Mouse (Mus musculus) embryonic facial prominence, embryonic 11.5 days (tissue): ENCODE data around the gene Oosp3. TPM values are rescaled to one million over a fixed set of nuclear protein-coding genes. Genes with fewer than 3 reads are reported as not detected.

Experiments used
- ATAC-seq: fragments of 200-750 bp; cut with Nextera tagmentation; replicated peaks from 2 replicates; pipeline ENCODE4 v1.8.0; 2017; ENCODE audit warnings: low read depth; ENCODE audit not compliant: insufficient number of reproducible peaks, low FRiP score, low TSS enrichment
- DNase-seq: peaks from one replicate; pipeline ENCODE4 v3.0.0-alpha.2; 2015; ENCODE audit warnings: low spot score
- H3K27ac ChIP-seq: fragments of 300-500 bp; sonication (generic); replicated peaks from 2 replicates; pipeline ENCODE4 v1.5.1; 2014; ENCODE audit warnings: mild to moderate bottlenecking, low read depth, low read length, control low read depth
- H3K27me3 ChIP-seq: fragments of 300-500 bp; sonication (generic); 2 replicates; pipeline ENCODE4 v1.6.1; 2014; ENCODE audit warnings: mild to moderate bottlenecking, low read length, moderate library complexity, mixed read lengths; ENCODE audit not compliant: control insufficient read depth, insufficient read depth
- H3K36me3 ChIP-seq: fragments of 300-500 bp; sonication (generic); replicated peaks from 2 replicates; pipeline ENCODE4 v1.6.1; 2014; ENCODE audit warnings: low read depth, mild to moderate bottlenecking, low read length, moderate library complexity, mixed read lengths; ENCODE audit not compliant: control insufficient read depth, insufficient read depth
- H3K4me1 ChIP-seq: fragments of 300-500 bp; sonication (generic); 2 replicates; pipeline ENCODE4 v1.6.1; 2014; ENCODE audit warnings: low read length, mixed read lengths; ENCODE audit not compliant: control insufficient read depth, insufficient read depth
- H3K4me2 ChIP-seq: fragments of 300-500 bp; sonication (generic); 2 replicates; pipeline ENCODE4 v1.6.1; 2014; ENCODE audit warnings: low read depth, mild to moderate bottlenecking, control low read depth, low read length, moderate library complexity
- H3K4me3 ChIP-seq: fragments of 300-500 bp; sonication (generic); 2 replicates; pipeline ENCODE4 v1.5.1; 2014; ENCODE audit warnings: low read depth, low read length, control low read depth
- H3K9ac ChIP-seq: fragments of 300-500 bp; sonication (generic); replicated peaks from 2 replicates; pipeline ENCODE4 v1.6.1; 2014; ENCODE audit warnings: mild to moderate bottlenecking, control low read depth, low read length
- H3K9me3 ChIP-seq: fragments of 300-500 bp; sonication (generic); replicated peaks from 2 replicates; pipeline ENCODE4 v1.6.1; 2016; ENCODE audit warnings: mild to moderate bottlenecking, low read length, inconsistent platforms, mixed read lengths; ENCODE audit not compliant: control insufficient read depth
- WGBS: fragments of 180-500 bp; shearing (Covaris S2); extraction: QIAGEN DNeasy Blood & Tissue Kit; methylation state at CpG from one replicate; pipeline ENCODE4 v1.1.7; 2014; 5-methylcytosine and 5-hydroxymethylcytosine counted together
- polyA plus RNA-seq: library from polyadenylated mRNA; unstranded; fragments of >200 nt; fragmentation: Nextera tagmentation; extraction: Ambion mirVana; gene quantifications from 2 replicates; pipeline ENCODE4 v1.2.1, GENCODE M21; 2014

Gene Oosp3
- polyA plus RNA-seq, 1 experiment from 2014 or later = not detected

DNA sequence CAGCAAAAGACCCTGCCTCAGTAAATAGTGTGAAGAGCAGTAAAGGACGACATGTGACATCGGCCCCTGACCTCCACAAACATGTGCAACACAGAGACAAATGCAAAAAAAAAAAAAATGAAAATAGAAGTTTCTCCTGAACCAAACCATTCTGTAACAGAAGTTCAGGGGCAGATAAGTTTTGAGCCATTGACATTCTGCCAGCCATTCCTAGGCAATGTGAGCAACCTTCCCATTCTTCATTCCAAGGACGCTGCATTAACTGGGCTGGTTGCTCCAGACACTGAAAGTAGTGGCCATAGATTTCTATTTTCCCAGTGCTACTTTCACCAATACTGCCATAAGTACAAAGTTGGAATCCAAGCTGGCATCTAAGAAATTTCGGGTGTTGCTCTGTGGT is 15.6 kb downstream of the Oosp3 start:
- no peaks in the 10 kb centered on the region for H3K27me3 ChIP-seq
- no peak overlapping the region for H3K9ac ChIP-seq
- no peak overlapping the region for H3K4me2 ChIP-seq
- no peak overlapping the region for H3K27ac ChIP-seq
- no peak for ATAC-seq
- no peaks in the 10 kb centered on the region for H3K9me3 ChIP-seq
- H3K4me3 ChIP-seq = no peak overlapping the region
- no peaks in the 10 kb centered on the region for H3K36me3 ChIP-seq
- H3K4me1 ChIP-seq = no peaks in the 10 kb centered on the region
- no peak for DNase-seq
- WGBS = 84% methylated on average over 4 of the region's 4 CpGs

DNA sequence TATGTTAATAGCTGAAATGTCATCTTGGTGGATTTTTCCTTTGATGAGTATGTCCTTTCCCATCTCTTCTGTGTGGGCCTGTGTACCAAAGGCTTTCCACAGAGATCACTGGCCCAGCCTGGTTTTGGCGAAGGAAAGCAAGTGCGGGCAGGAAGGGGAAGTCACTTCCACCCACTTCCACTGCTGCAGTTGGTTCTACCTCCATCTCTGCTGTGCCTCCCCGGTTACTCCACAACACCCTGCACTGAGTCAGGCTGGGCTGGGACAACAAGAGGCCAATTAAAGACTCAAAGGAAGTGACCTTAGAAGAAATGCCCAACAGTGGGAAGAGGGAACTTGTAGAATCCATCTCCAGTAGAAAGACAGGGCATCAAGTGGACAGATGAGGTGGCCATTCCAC is 23.2 kb downstream of the Oosp3 start:
- DNase-seq (no peak), ATAC-seq (no peak)
- H3K36me3 ChIP-seq = no peaks in the 10 kb centered on the region
- H3K4me2 ChIP-seq = no peak overlapping the region
- no peak overlapping the region for H3K27ac ChIP-seq
- H3K9ac ChIP-seq = no peak overlapping the region
- H3K9me3 ChIP-seq = no peaks in the 10 kb centered on the region
- H3K27me3 ChIP-seq = no peaks in the 10 kb centered on the region
- no peaks in the 10 kb centered on the region for H3K4me1 ChIP-seq
- no peak overlapping the region for H3K4me3 ChIP-seq
- 89% methylated on average over 3 of the region's 3 CpGs for whole genome bisulfite sequencing

DNA sequence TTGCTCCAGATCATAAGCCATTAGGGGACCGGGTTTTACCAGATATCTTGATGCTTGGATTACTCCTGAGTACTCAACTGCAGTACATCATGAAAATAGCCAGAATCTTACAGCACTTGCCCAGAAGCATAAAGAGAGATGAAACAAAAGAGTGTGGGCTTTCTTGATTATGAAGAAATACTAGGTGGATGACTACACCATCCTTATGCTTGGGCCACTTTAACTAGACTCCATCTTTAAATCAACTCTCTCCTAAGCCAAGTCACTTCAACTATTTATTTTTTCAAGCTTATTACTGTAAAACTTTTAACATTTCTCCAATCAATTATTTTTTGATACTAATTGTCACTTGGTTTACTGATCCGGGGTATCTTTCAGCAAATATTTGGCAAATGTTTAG is 27.0 kb downstream of the Oosp3 start:
- H3K9me3 ChIP-seq = no peaks in the 10 kb centered on the region

GRCm38 (mm10) chr19:11724275-11724674 is 27.4 kb downstream of the Oosp3 start:
- WGBS = 84% methylated on average over 6 of the region's 6 CpGs
- no peak overlapping the region for H3K27ac ChIP-seq
- no peaks in the 10 kb centered on the region for H3K9me3 ChIP-seq
- H3K36me3 ChIP-seq = no peaks in the 10 kb centered on the region
- no peak overlapping the region for H3K9ac ChIP-seq
- DNase-seq (no peak), ATAC-seq (no peak)
- no peaks in the 10 kb centered on the region for H3K4me1 ChIP-seq
- no peaks in the 10 kb centered on the region for H3K27me3 ChIP-seq
- H3K4me3 ChIP-seq = no peak overlapping the region
- no peak overlapping the region for H3K4me2 ChIP-seq

More for the DNA sequence above, 27.0 kb downstream of the Oosp3 start:
- Histone ChIP-seq H3K27me3 (no peaks in the 10 kb centered on the region), H3K9ac (no peak overlapping the region), H3K4me2 (no peak overlapping the region), H3K27ac (no peak overlapping the region), H3K4me3 (no peak overlapping the region), H3K4me1 (no peaks in the 10 kb centered on the region), H3K36me3 (no peaks in the 10 kb centered on the region)
- no peak for ATAC-seq
- DNase-seq = no peak
- 89% methylated on average over 2 of the region's 2 CpGs for WGBS

- Histone ChIP-seq H3K27me3 (no peaks in the 10 kb centered on the region), H3K36me3 (no peaks in the 10 kb centered on the region), H3K4me3 (no peak overlapping the region), H3K9me3 (no peaks in the 10 kb centered on the region), H3K9ac (no peak overlapping the region), H3K4me2 (no peak overlapping the region), H3K27ac (no peak overlapping the region), H3K4me1 (no peaks in the 10 kb centered on the region)
- no peak for ATAC-seq
- DNase-seq = no peak
- 79% methylated on average over 2 of the region's 2 CpGs for WGBS
Observed at GRCm38 (mm10) chr19:11725915-11726314, 29.1 kb downstream of the Oosp3 start.

GRCm38 (mm10) chr19:11727304-11727703 is 30.4 kb downstream of the Oosp3 start:
- Histone ChIP-seq H3K4me3 (no peak overlapping the region), H3K27me3 (no peaks in the 10 kb centered on the region), H3K9me3 (no peaks in the 10 kb centered on the region), H3K4me2 (no peak overlapping the region), H3K4me1 (no peaks in the 10 kb centered on the region), H3K27ac (no peak overlapping the region), H3K9ac (no peak overlapping the region), H3K36me3 (no peaks in the 10 kb centered on the region)
- ATAC-seq (no peak), DNase-seq (no peak)
- WGBS = 86% methylated on average over 5 of the region's 5 CpGs

GRCm38 (mm10) chr19:11730278-11730677 is 33.4 kb downstream of the Oosp3 start:
- DNase-seq (no peak), ATAC-seq (no peak)
- no peak overlapping the region for H3K4me3 ChIP-seq
- no peaks in the 10 kb centered on the region for H3K4me1 ChIP-seq
- no peaks in the 10 kb centered on the region for H3K36me3 ChIP-seq
- 77% methylated on average over 1 of the region's 1 CpGs for WGBS
- no peaks in the 10 kb centered on the region for H3K9me3 ChIP-seq
- H3K4me2 ChIP-seq = no peak overlapping the region
- H3K27me3 ChIP-seq = no peaks in the 10 kb centered on the region
- H3K27ac ChIP-seq = no peak overlapping the region
- no peak overlapping the region for H3K9ac ChIP-seq

DNA sequence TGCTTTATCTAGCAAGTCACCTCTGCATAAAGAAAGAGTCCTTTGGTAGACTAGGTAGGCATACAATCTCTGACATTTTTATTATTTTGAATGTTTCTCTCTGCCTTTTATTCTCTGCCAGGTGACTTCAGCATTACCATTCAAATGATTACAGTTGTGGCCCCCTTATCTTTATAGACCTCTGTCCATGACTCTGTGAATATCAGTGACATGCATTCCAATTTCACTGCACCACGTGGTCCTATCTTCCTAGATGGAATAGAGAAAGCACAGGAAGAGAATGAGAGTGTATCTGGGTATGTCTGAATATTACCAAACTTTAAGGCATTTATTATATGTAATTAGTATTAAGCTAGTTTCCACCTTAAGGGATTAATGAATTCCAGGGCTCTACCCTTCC is 39.6 kb downstream of the Oosp3 start:
- no peaks in the 10 kb centered on the region for H3K27me3 ChIP-seq
- DNase-seq (no peak), ATAC-seq (no peak)
- no peaks in the 10 kb centered on the region for H3K36me3 ChIP-seq
- H3K9ac ChIP-seq = no peak overlapping the region
- H3K4me2 ChIP-seq = no peak overlapping the region
- H3K4me1 ChIP-seq = no peaks in the 10 kb centered on the region
- no peaks in the 10 kb centered on the region for H3K9me3 ChIP-seq
- no peak overlapping the region for H3K4me3 ChIP-seq
- WGBS = 57% methylated on average over 1 of the region's 1 CpGs
- no peak overlapping the region for H3K27ac ChIP-seq
